Mouse (Mus musculus) ovary, postnatal 14 days (tissue): ENCODE measurements at regions not wholly inside any gene's neighbourhood (a gene's known extent, or its start where the extent isn't known, plus 50 kb on each side); places are given as distances from the start of the nearest gene placed in this dataset.

Experiments
- DNase-seq: peaks from one replicate; pipeline ENCODE4 v3.0.0; 2022; ENCODE audit warnings: low spot score

DNA sequence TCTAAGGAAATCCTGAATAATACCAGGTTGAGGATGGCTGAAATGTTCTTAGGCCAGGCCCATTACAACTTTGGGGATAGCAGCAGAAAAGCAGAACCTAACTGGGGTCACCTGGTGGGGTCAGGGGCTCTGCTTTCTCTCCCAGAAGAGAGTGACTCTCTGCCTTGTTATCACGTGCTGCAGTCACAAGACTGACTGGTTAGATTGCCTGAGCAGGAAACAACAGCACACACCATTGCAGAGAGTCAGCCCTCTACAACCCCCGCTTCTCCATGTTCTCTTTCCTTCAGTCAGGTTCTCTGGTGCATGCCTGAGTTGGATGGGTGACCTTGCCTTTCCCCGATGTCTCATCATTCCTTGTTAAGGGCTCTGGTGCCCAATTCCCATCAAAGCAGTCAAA is 91.2 kb upstream of the Hsd17b12 start:
- DNase-seq: no peak

DNA sequence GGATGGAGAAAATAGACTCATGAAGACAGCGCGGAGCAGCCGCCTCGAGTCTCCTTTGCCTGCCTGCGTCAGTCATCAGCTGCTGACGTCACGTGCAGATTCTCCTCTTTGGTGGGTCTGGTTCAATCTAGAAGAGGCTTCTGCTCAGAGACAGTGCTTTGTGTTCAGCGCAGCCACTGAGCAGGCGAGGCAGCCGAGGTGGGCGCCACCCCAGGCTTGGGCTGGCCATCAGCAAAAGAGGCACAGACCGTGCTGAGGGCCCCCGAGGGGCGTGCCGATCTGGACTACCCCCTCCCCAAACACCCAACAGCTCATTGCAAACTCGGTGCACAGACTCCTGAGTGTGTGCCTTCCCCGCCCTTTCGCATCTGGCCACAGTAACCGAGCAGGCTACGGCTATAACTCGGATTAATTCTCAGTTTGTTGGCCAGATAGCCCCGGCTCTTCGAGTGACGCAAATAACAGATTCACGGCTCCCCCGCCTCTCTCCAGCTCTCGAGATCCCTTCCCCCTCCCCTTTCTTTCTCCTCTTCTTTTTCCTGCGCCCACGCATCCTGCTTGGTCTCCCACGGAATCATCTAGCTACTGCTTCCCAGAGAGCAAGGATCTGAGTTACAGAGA is 89.2 kb upstream of the Hsd17b12 start:
- no peak for DNase-seq

DNA sequence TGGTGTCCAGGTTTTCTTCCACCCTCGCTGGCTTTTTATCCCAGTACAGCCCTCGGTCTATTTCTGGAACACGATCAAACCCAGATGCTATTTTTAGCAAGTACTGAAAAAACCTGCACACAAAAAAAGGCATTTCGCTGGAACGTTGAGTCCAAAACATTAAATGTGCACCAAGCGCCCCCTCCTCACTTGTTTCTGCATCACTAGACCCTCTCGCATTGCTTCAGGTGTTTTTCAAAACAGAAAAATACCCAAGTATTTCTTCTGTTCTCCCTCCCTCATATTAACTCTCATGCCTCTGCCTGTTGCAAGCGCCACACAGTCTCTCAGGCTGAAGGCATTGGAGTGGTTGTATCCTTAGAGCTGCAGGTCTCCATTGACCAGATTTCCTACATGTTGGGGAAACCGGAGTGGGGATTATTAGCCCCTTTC is 88.4 kb upstream of the Hsd17b12 start:
- no peak for DNase-seq

DNA sequence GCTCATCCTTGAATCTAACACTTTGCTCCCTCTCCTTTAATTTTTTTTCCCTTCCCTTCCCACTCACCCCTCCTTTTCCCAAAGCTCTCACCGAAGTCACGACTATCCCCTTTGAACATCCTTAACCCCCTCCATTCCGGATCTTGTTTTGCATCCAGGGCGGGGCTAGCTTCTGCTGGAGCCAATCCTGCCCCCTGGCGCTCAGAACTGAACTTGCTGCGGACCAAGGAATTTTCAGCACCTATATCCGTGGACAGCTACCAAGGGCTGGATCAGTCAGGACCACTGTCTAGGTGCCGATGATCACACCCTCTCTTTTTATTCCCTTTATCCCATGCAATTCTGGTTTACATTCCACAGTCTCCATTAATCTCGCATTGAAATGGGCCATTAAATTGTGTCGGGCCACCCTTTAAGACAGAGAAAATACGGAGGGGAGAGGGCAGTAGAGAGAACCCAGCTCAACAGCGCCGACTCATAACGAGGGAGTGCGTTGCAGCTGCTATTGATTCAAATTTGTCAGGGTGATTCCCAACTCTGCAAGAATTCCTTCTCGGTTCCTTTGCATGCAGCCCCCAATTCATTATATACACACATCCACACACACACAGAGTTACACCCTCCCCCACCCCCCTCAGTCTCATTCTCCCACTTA is 87.7 kb upstream of the Hsd17b12 start:
- DNase-seq: peak; percentile 78

DNA sequence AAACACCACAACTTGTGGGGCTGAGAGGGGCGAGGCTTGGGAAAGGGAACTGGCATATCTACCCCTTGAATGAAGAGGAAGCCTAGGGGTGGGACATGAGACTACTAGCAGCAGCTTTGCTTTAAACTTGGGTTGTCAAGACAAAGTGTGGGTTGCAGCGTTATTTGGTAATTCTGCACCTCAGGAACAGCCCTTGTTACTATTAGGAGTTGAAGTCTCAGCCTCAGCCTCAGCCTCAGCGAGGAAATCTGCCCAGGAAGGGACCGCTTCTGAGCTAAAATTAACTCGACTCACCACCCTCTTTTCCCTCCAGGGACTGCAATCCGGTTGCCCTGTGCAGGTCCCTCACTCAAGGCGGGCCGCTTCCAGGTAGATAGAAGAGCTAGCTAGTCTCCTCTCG is 86.4 kb upstream of the Hsd17b12 start:
- DNase-seq: no peak

DNA sequence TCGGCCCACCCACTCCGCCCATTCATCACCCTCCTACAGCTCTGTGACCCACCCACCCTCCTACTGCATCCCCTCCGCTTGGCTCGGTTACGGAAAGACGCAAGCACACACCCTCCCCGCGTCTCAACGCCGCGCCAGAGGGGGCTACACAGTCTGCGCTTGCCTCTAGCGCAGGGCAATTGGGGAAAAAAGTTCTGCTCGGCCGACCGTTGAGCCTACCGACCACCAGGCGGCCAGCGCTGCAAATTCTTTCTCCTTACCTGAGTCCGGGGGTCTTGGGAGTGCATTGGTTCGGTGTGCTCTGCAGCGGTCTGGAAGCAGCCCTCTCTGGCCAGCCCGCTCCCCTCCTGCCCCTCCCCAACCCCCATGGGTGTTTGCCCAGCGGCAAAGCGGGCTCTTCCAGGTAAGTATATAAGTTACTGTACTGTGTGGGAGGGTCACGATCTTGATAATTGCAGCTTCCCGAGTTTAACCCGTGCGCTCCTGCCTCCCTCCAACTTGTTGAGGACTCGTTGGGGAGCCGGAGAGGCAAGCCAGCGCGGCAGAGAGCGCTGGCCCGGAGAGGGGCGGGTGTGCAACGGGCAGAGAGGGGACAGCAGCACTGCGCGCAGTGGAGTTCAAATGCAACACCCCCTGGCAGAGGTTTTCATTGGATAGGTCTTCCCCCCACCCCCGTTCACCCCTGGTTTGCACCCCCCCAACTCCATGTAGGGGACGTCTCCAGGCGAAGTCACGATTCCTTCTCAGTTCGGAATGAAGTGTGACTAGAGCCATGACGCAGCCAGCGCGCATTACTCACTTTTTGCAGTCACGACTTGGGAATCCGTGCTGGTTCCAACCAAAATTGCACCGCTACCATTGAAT is 85.5 kb upstream of the Hsd17b12 start:
- no peak for DNase-seq

DNA sequence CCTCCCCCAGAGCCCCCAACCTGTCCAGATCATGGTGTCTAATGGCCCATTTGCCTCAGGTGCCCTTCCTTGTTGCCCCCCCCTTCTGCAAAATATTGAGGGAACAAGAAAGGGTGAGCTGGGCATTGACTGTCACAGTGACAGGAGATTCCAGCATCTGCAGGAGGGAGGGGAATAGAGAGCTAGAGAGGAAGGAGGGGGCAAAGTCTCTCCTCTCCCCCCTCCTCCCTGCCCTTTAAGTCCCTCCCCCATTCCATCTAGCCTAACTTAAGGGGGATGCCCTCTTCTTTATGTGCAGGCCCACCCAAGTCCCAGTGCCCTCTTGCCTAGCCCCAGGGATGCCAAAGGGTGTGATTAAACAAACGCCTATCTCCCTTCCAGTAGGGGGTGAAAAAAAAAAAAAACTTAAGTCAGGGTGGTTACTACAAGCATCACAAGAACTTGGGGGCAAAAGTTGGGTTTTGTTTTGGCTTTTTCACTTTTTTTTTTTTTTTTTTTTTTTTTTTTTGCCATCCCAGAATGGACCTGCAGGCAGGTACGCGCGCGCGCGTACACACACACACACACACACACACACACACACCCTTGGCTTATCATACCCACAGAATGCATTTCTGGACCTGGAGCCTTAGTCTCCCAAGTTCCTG is 84.8 kb upstream of the Hsd17b12 start:
- no peak for DNase-seq

DNA sequence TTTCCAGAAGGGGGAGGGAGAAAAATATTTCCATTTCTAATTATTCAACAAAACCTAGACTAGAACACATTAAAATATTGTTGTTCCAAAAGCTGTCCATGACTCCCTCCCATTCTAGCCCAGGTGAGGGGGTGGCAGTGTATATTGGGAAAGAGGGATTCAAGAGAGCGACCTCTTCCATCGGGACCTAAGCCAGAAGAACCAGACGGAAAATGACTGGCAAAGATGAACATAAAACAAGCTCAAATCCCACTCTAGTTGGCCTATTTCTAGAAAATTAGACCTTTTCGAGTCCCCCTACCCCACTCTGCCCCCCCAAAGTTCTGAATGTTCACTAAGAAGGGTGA is 84.3 kb upstream of the Hsd17b12 start:
- DNase-seq: no peak

DNA sequence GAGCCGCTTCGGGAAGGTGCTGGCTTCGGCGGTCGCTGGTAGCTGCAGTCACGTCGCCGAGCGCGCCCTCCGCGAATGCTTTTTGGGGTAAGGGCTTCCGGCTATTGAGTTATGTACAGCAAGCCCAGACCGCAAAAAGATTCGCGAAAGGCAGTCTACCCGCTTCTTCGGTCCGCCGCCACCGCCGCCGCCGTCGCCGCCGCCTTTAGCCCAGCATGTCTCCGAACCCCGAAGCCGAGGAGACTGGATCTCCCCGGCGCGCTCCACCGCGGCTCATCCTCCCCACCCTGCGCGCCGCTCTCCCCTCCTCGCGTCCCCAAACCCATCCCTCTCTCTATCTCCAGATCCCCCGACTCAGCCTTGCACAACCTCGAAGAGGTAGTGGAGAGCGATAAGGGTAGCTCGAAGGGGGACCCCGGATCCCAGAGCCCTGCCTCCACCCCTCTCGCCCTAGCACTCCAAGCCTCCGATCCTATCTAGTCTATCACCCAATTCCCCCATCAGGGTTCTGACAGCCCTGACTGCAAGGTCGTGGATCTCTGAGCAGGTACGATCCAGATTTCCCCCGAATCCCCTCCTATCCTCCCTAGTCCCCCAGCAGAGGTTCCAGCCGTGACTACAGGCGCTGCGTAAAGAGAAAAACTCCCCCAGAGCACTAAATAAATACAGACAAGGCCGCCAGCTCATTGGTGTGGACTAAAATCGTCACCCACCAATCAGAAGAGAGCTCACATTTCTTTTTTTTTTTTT is 83.7 kb upstream of the Hsd17b12 start:
- DNase-seq: no peak

DNA sequence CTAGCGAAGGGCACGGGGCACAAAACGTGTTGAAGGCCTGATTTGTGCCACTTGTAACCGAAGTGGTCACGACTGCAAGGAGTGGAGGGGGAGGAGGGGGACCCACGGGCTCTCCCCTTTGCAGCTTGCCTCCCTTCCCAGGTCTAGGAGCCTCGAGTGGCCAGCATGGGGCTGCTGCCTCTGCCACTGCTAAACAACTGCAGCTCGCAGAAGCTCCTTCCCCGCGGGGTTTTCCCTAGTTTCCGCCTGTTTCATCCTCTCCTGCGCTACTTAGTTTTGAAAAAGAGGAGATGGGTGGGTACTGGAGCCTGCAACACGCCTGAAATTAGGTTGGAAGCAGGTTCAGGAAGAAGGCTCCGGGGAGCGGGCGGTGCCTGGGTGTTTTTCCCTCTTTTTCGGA is 82.6 kb upstream of the Hsd17b12 start:
- no peak for DNase-seq

DNA sequence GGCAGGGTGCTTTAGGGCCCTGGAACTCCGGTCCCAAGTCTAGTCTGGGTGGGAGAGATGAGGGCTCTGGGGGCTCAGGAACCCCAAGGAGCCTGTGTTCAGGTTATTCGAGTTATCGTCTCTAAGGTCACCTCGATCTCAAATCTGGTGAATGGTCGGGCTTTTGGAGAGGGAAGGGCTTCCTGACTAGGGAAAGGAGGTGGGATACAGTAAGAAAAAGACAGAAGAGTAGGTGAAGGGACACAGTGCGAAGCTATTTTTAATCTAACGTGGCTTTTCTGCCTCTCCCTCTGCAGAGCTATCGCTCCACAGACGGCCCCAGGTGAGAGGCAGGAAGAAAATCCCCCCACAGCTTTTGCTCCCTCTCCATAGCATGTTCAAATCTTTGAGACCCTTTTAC is 81.8 kb upstream of the Hsd17b12 start:
- no peak for DNase-seq

DNA sequence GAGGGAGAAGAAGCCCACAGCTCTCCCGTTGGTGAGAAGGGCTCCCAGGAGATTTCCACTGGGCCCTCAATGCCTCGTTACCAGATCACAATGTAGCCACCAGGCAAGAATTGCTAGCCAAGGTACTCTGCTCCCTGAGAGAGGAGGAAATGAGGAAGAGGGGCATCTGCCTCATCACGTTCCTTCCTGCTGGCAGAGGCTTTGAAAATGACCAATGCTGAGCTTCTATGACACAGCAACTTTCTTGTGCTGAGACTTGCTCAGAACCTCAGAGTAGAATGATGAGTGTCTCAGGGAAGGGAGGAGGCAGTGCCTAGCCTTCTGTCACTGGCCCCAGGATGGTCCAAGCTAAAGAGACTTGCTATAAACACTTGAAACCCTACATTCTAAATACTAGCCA is 78.7 kb upstream of the Hsd17b12 start:
- DNase-seq: no peak

DNA sequence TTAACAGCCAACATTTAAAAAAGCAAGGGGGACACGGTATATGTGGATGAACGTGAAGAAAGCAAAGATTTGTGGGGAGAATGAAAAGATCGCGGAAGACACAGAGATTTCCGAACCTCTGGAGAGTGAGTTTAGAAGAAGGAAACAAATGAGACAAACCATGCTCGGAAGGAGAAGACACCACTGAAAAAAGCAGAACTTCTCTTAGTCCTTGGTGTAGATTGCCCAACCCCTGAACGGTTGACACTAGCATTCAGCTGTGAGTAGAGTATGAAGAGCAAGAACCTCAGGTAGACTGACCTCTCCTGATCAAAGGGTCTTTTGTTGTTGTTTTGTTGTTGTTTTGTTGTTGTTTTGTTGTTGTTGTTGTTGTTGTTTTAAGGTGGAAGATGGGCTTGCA is 75.8 kb upstream of the Hsd17b12 start:
- no peak for DNase-seq

DNA sequence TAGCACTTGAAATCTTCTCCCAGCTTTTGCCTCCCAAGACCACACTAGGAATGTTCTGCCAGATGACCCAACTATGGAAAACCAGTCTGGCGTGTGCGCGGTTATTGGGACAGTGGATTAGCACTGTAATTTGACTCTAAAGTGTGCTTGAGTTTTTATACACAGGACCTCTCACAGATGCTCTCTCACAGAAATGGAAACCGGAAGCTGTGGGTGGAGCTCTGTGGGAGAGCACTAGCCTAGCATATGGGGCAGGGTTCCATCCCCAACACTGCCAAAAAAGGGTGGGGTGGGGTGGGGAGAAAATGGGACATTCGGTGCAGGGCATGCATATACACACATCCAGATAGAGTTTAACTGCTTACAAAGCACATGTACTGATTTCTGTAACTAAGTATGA is 61.7 kb upstream of the Hsd17b12 start:
- DNase-seq: no peak

DNA sequence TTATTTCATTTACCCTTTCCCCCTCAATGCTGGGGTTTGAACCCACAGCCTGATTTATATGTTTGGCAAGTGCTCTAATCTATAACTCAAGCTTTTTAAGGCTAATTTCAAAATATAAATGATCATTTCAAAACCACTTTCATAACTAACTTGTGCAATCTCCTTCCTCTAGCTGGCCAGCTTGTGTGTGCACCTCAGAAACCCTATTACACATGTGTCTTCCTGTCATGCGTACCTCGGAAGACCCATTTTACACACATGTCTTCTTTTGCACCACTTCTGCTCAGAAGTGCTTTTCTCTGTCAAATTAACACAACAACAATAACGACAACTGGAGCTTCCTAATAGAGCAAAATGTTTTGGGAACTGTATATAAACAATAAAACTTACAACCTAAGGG is 59.7 kb upstream of the Hsd17b12 start:
- DNase-seq: no peak

DNA sequence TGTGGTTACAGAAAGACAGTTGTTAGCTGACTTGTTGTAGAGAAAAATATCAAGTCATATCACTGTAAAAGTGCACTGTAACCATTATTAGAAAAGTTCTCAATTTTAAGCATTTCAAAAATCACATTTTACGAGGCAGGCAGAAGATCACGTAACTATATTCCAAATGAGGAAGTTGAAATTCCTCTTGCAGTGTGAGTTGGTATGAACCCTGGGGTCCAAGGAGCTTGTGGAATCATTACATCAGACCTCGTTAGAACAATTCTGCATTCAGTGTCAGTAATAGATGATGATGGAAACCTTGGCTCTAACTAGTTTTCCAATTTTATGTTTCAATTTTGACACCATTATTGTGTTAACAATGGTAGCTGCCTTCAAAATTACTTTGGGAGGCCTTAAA is 57.7 kb upstream of the Hsd17b12 start:
- no peak for DNase-seq
